Mouse (Mus musculus) kidney, postnatal 4 days (tissue): ENCODE measurements around the gene Actr10.

ENCODE experiments used
- DNase-seq, 2 experiments: peaks; one replicate each; pipeline ENCODE4 v3.0.0; 2021; ENCODE audit warnings: mixed read lengths in 2 of 2

The Actr10 gene

GRCm38 (mm10) chr12:70968141-70968790 is 30.6 kb downstream of the Actr10 start:
- DNase-seq: peak; percentile 86 to 92

- DNase-seq: peak; percentile 89 to 92
Observed at GRCm38 (mm10) chr12:70968791-70969307, 31.2 kb downstream of the Actr10 start.

- peak; percentile 59 to 78 for DNase-seq
Observed at GRCm38 (mm10) chr12:70969485-70970184, 32.0 kb downstream of the Actr10 start.

- DNase-seq: no peak
Observed at GRCm38 (mm10) chr12:70973831-70974230, 36.2 kb downstream of the Actr10 start.

DNA sequence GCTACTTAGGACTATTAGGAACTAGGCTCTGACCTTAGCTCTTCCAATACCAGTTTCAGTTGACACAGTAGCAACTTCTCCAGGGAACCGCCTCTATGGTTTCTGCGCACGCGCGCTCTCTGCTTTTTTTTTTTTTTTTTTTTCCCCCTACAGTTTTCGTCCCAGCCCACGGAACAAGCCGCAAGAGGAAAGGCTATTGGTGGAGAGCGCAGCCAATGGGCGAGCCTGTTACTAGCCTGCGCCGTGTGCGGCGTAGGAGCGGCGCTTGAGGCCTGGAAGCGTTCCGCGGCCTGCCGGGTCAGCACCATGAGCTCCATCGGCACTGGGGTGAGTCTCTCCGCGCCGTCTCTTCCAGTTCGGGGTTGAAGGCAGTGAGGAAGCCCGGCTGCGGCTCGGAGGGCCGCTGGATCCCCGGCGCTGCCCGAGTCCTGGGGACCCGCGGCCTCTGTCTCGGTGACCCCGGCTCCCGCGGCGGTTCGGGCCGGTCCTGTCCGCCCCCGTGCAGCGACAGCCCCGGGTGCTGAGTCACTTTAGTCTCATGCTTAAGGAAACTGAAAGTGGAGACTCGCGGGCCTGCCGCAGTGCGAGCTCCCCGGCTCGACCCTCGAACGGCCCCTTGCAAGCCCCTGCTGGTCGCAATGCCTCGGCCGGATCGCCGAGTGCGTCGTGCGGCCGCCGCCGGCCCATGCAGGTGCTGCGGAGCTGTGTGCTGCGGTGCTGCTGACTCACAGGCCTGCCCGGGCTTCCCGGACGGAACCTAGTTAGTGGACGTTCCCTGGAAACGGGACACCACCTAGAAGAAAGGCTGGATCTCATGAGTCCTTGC is 37.0 kb downstream of the Actr10 start, which contains the start of gene Psma3:
Gene Psma3 (plus strand): TSS at position 181 of the 826 bp plus-strand sequence.
- DNase-seq: peak; percentile 91 to 95

DNA sequence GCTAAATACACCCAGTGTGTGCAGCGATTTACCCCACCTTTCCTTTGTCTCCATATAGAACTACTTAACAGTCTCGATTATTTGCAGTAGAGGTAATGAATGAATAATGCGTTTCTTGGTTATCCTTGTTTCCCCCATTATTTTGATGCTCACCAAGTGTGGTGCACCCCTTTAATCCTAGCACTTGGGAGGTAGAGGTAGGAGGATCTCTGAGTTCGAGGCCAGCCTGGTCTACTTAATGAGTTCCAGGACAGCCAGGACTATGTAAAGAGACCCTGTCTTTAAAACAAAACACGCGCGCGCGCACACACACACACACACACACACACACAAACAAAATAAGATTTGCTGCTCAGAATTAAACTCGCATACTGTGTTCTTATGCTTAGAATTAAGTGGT is 37.7 kb downstream of the Actr10 start:
- DNase-seq: peak in 1 of 2 experiments; percentile 19

- no peak for DNase-seq
Observed at GRCm38 (mm10) chr12:70975891-70976290, 38.2 kb downstream of the Actr10 start.

DNA sequence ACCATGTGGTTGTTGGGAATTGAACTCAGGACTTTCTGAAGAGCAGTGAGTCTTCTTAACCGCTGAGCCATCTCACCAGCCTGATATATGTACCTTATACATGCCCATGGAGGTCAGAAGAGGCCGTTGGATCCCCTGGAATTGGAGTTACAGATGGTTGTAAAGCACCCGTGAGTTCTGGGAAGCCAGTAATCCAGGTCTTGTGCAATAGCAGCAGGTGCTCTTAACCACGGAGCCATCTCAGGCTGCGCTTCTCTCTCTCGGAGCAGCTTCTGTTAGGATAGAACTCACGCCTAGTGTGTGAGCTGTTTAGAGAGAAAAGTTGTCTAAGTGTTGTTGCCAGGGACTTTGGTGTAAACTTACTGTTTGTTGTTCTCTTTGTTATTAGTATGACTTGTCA is 40.7 kb downstream of the Actr10 start:
- no peak for DNase-seq

- no peak for DNase-seq
Observed at GRCm38 (mm10) chr12:70984855-70985550, 47.3 kb downstream of the Actr10 start.

DNA sequence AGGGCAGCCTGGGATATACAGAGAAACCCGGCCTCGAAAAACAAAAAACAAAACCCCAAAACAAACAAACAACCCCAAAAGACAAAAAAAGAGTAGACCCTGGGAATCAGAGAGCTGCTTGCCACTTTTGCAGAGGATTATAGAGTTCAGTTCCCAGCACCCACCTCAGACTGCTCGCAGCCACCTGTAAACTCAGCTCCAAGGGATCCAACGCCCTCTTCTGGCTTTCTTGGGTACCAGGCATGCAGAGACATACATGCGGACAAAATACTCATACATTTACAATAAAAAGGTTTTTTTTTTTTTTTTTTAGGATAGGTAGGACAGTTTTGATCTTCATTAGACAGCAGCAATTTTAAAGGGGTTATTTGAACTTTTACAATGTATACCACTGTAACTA is 59.6 kb downstream of the Actr10 start:
- DNase-seq: no peak

GRCm38 (mm10) chr12:70999423-70999903 is 61.8 kb downstream of the Actr10 start:
- peak; percentile 70 to 79 for DNase-seq

DNA sequence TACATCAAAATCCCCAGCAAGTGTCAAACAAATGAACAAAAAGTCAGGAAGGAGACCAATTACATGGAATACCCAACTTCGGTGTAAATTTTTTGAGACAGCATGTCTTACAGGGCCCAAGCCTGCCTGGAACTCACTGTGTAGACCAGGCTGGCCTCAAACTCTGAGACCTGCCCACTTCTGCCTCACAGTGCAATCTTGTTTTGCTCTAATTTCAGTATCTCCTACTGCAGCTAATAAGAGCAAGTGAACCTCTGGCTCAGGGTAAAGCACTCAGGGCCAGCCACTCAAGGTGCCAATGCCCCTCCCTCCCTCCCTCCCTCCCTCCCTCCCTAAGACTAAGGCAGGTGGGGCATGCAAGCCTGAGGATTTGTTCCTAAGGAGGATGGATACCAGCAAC is 62.7 kb downstream of the Actr10 start:
- no peak for DNase-seq

DNA sequence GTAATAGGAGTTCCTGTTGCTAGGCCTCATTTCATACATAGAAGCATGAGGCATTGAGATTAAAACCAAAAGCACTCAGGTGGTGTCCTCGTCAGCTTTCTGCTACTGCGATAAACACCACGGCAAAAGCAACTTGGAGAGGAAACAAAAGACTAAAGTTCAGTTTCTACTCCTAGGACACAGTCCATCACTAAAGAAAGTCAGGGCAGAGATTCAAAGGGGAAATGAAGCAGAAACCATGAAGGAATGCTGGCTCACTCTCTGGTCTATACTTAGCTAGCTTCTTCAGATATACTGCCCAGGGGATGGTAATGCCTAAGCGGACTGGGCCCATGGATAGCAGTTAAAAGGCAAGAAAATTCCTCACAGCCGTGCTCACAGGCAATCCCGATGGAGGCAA is 63.8 kb downstream of the Actr10 start:
- no peak for DNase-seq

DNA sequence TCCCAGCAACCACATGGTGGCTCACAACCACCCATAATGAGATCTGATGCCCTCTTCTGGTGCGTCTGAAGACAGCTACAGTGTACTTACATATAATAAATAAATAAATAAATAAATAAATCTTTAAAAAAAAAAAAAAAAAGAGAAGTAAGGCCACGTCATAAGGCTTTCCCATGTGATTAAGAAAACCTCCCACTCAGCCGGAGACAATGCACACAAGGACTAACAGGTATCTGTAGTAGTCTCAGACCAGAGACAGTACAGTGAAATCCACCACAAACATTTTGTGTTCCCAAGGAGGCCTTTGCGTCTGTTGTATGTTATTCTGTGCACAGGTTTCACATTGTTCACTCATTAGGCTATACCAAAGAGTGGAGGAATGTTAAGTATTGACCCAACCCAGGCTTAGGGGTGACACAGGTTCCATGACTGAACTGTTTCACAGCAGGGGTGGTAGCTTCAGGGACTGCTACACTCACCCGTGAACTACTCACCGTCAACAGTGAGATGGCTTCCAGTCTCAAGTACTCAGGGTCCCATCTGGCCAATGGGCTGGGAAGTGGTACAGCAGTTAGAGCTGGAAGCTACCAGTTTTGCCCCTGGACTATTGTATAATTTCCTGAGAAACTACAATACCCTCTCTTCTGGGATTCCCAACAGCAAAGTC is 66.2 kb downstream of the Actr10 start:
- no peak for DNase-seq

DNA sequence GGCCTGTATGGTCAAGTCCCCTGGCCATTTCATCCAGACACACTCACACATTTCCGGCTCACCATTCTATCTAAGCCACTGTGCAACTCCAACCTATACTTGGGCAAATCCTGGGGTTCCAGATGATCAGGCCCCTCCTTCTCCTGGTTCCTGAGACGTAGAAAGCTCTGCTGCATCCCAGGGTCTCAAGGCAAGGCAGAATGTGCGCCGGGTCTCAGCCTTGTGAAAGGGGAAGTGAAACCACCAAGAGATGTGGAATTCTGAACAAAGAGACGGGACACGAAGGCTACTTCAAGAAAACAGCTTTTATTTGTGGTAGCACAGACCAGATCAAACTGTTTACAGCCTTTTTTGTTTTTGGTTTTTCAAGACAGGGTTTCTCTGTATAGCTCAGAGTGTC is 68.5 kb downstream of the Actr10 start:
- DNase-seq: no peak

DNA sequence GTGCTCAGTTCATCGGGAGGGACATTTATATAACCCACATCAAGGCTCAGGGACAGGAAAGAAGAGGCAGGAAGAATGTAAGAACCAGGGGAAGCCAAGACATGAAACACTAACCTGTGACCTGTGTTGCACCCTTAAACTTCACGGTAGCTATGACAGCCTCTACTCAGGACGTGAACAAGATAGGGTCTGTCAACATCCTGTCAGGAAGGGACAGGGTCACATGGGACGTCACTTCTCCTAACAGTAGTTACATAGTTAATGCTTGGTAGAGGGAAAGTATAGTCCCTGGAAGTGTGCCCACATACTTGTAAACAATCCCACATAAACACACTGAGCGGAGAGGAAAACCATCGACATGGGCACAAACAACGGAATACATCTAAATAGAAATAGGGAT is 69.2 kb downstream of the Actr10 start:
- no peak for DNase-seq

- DNase-seq: peak; percentile 50 to 65
Observed at GRCm38 (mm10) chr12:71009769-71010168, 72.1 kb downstream of the Actr10 start.
